Mouse (Mus musculus) heart, adult 2 months (tissue): ENCODE measurements around the gene Fmo9.

Experiments
- CTCF ChIP-seq: fragments of 200-600 bp; IDR thresholded peaks from 2 replicates; pipeline ENCODE4 v1.8.1; 2022; ENCODE audit warnings: antibody characterized with exemption, mild to moderate bottlenecking, moderate library complexity
- EP300 ChIP-seq: fragments of 200-500 bp; IDR thresholded peaks from 2 replicates; pipeline ENCODE4 v1.6.1; 2011; ENCODE audit warnings: low read depth, low read length, control low read depth; ENCODE audit not compliant: insufficient read depth
- POLR2A ChIP-seq: fragments of 200-500 bp; IDR thresholded peaks from 2 replicates; pipeline ENCODE4 v1.6.1; 2011; ENCODE audit warnings: mild to moderate bottlenecking, low read depth, low read length, control low read depth; ENCODE audit not compliant: insufficient read depth

DNA sequence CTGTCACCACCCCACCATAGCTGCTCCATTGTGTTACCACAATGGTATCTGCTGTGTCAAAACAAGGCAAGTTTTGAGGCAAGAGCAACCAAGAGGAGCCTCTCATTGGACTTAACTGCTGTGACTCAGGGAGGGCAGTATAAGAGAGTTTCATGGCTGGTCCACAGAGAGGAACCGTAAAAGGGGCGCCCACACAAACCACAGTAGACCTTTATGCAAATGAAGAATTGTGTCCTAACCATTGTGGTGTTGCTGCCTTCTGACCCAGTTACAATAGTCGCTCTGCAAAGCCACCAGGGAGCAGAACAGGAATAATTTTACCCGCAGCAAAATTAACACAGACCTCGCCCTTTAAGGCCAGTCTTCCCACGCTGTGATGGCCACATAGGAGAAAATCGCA is 29.2 kb upstream of the Fmo9 start:
- TF ChIP-seq CTCF (no peak), POLR2A (no peak), EP300 (no peak)
